Mouse (Mus musculus): ENCODE results near the gene Mtf1.

DNA sequence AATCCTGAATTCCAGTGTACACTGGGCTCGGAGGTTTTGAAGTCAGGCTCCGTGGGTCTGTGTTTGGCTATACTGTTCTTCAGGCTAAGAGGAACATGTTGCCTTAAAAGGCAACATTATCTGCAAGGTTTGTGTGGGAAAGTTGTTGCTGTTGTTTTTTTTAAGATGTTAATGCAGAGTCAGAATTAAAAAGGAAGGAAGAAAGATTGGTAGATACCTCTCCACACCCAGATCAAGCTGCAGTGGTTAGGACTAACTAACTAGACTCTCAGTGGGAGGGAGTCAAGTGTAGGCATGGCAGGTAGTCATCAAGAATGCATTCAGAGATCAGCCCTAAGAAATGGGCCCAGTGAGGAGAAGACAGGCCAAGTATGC, 35.4 kb upstream of the Mtf1 start:
- TF ChIP-seq CTCF (IDR thresholded peaks at IDR 0.05; ENCODE audit: insufficient read depth, low read length) (no peak), POLR2A (IDR thresholded peaks at IDR 0.05; ENCODE audit: borderline replicate concordance, extremely low read depth, low read depth, low read length) (no peak)
